Mouse (Mus musculus) layer of hippocampus, adult 2 months (tissue): ENCODE data around the gene Frs3. TPM values are rescaled to one million over a fixed set of nuclear protein-coding genes. Genes with fewer than 3 reads are reported as not detected.

Experiments used
- DNase-seq, 2 experiments: peaks; one replicate each; pipeline ENCODE4 v3.0.0; 2022; ENCODE audit warnings: low spot score in 2 of 2
- H3K27ac ChIP-seq: fragments of 200-600 bp; 2 replicates; pipeline ENCODE4 v1.8.1; 2022
- H3K4me3 ChIP-seq: fragments of 200-600 bp; 2 replicates; pipeline ENCODE4 v1.8.1; 2022; ENCODE audit warnings: mild to moderate bottlenecking
- CTCF ChIP-seq: fragments of 200-600 bp; conservative IDR thresholded peaks from 2 replicates; pipeline ENCODE4 v1.8.1; 2022; ENCODE audit warnings: antibody characterized with exemption, mild to moderate bottlenecking, moderate library complexity
- total RNA-seq, 2 experiments: library from RNA; stranded (reverse); gene quantifications; 2 replicates each; pipeline ENCODE4 v1.2.3; 2021

The Frs3 gene
- total RNA-seq, 2 experiments from 2014 or later, result 23.8 to 29.0 TPM

- no peak for TF ChIP-seq CTCF
- Histone ChIP-seq H3K27ac (peak overlapping the region; percentile 53), H3K4me3 (no peak overlapping the region)
- DNase-seq, result no peak
These were observed 60.1 kb downstream of the Frs3 start for GRCm38 (mm10) chr17:47748791-47749553.

- DNase-seq, result no peak
- Histone ChIP-seq H3K27ac (peak overlapping the region; percentile 53; the same call in 1 of the 2 replicates), H3K4me3 (no peak overlapping the region)
- no peak for TF ChIP-seq CTCF
These were observed 60.8 kb downstream of the Frs3 start for GRCm38 (mm10) chr17:47749626-47750025.

GRCm38 (mm10) chr17:47750101-47750500 is 61.3 kb downstream of the Frs3 start:
- Histone ChIP-seq H3K4me3 (no peak overlapping the region), H3K27ac (no peak overlapping the region)
- no peak for DNase-seq
- no peak for TF ChIP-seq CTCF

- TF ChIP-seq CTCF, result peak; percentile 51
- no peak for DNase-seq
- no peak overlapping the region for H3K27ac ChIP-seq
- no peak overlapping the region for H3K4me3 ChIP-seq
These were observed 63.0 kb downstream of the Frs3 start for GRCm38 (mm10) chr17:47751811-47752210.

DNA sequence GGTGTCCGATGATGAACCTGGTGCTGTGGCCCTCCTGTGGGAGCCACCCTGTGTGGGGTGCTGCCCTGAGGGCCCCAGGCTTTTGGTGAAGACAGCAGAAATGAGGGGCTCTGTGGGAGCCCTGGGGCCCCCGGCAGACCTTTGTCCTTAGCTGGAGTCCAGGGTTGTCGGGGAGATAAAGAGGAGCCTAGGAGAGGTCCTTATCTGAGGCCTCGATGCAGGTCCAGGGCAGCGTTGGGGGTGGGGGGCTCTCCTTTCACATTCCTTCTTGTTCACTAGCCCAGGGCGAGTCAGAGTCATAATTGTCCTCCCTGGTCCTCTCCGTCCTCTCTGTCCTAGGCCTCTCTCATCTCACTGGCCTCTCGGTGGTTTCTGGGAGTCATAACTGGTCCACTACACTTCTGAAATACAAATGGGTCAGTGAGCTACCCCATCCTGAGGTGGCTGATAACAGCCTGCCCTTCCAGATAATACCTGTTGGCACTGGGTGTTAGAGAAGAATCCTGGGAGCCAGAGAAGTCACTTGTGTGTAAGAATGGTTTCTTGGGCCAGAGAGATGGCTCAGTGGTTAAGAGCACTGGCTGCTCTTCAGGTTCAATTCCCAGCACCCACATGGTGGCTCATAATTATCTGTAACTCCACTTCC is 64.4 kb downstream of the Frs3 start:
- no peak overlapping the region for H3K4me3 ChIP-seq
- H3K27ac ChIP-seq, result peak overlapping the region; percentile 6; the same call in 1 of the 2 replicates
- DNase-seq, result no peak
- TF ChIP-seq CTCF, result no peak

Other genes with a start within 250 kb of the Frs3 start
- 10 to 100 TPM; 20.5 to 26.2 TPM for gene Taf8, start 186.7 kb upstream of the Frs3 start, total RNA-seq
- gene Ccnd3, start 184.0 kb upstream of the Frs3 start, total RNA-seq, result 10 to 100 TPM; 33.9 to 41.8 TPM
- gene Bysl, start 77.5 kb upstream of the Frs3 start, total RNA-seq, result 10 to 100 TPM; 18.1 to 18.2 TPM
- gene Med20, start 77.4 kb upstream of the Frs3 start, total RNA-seq, result 10 to 100 TPM; 31.6 to 36.0 TPM
- 1 to 10 TPM; 4.4 to 5.5 TPM for gene Gm20517, start 77.4 kb upstream of the Frs3 start, total RNA-seq
- 10 to 100 TPM; 11.5 to 12.3 TPM for gene Usp49, start 58.3 kb upstream of the Frs3 start, total RNA-seq
- gene Tomm6, start 644 bp upstream of the Frs3 start, total RNA-seq, result 100 to 1,000 TPM; 204 to 205 TPM
- 1 to 10 TPM; 4.1 to 4.4 TPM for gene Gm21981, start 5.4 kb downstream of the Frs3 start, total RNA-seq
- gene Prickle4, start 5.7 kb downstream of the Frs3 start, total RNA-seq, result 1 to 10 TPM; 2.5 to 2.8 TPM
- gene Pgc, start 37.8 kb downstream of the Frs3 start, total RNA-seq, result not detected
- 10 to 100 TPM; 12.0 to 13.1 TPM for gene Tfeb, start 48.0 kb downstream of the Frs3 start, total RNA-seq
- under 1 TPM; 0.49 to 0.83 TPM for gene Mdfi, start 145.7 kb downstream of the Frs3 start, total RNA-seq
- 10 to 100 TPM; 52.1 to 53.3 TPM for gene Foxp4, start 235.6 kb downstream of the Frs3 start, total RNA-seq